Mouse (Mus musculus): Measurements from ENCODE around the gene Sult4a1. TPM values are rescaled to one million over a fixed set of nuclear protein-coding genes. Genes with fewer than 3 reads are reported as not detected.

Sult4a1 gene
- polyA plus RNA-seq, 1 experiment from 2014 or later, result 0.80 TPM

DNA sequence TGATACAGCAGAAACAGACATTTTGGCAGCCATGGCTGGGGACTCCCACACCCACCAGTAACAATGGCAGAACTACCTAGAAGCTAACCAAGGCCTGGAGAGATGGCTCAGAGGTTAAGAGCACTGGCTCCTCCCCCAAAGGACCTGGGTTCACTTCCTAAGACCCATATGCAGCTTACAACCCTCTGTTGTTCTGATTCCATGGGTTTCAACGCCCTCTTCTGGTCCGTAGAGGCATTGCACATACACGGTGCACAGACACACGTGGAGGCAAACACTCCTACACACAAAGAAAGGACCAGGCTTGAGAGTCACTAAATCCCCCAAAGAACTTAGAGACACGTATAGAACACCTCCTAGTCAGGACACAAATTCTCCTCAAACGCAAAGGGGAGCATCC is 60.0 kb downstream of the Sult4a1 start:
- Histone ChIP-seq H3K4me2 (no peak overlapping the region), H3K9me3 (replicated peaks) (peaks cover 6% of the 10 kb centered on the region), H3K4me1 (replicated peaks) (no peaks in the 10 kb centered on the region), H3K9ac (no peak overlapping the region), H3K36me3 (no peaks in the 10 kb centered on the region), H3K27me3 (replicated peaks) (no peaks in the 10 kb centered on the region), H3K4me3 (no peak overlapping the region), H3K27ac (ENCODE audit: poor library complexity, severe bottlenecking) (no peak overlapping the region)
- no peak for ATAC-seq (ENCODE audit: insufficient number of reproducible peaks, low FRiP score)
- 84% methylated on average over 6 of the region's 6 CpGs for WGBS

DNA sequence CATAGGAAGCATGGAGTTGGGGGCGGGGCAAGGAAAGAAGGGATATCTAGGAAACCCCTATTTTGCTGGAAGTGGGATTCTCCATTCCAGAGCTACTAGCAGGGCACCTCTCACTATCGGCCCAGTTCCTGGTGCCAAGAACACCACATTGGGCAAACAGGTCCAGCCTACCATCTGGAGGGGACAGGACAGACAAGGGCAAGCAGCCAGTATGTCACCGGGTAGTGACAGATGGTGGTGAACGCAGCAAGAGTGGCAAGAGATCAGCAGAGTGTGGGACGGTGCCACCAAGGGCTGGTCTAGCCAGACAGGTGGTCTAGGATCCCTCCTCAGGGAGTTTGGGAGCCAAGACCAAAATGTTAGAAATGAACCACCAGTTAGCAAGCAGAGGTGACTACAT is 68.5 kb downstream of the Sult4a1 start:
- no peaks in the 10 kb centered on the region for H3K27me3 ChIP-seq (replicated peaks)
- no peaks in the 10 kb centered on the region for H3K4me1 ChIP-seq (replicated peaks)
- WGBS, result 84% methylated on average over 5 of the region's 5 CpGs
- H3K9ac ChIP-seq, result no peak overlapping the region
- H3K27ac ChIP-seq (ENCODE audit: poor library complexity, severe bottlenecking), result no peak overlapping the region
- H3K36me3 ChIP-seq, result no peaks in the 10 kb centered on the region
- no peak for ATAC-seq (ENCODE audit: insufficient number of reproducible peaks, low FRiP score)
- no peaks in the 10 kb centered on the region; the same call in 1 of the 2 replicates for H3K9me3 ChIP-seq (replicated peaks)
- H3K4me2 ChIP-seq, result no peak overlapping the region
- H3K4me3 ChIP-seq, result no peak overlapping the region

Other genes starting within 250 kb of the Sult4a1 start
- 0.15 TPM in 1 of 2 replicates, not detected in the other for gene Efcab6, start 40.4 kb downstream of the Sult4a1 start, polyA plus RNA-seq (2016; fragmentation: Nextera tagmentation; extraction: Ambion mirVana)
- gene Pnpla5, start 17.4 kb upstream of the Sult4a1 start, polyA plus RNA-seq (2016; fragmentation: Nextera tagmentation; extraction: Ambion mirVana), result not detected in 2 replicates
- gene Pnpla3, start 62.1 kb upstream of the Sult4a1 start, polyA plus RNA-seq (2016; fragmentation: Nextera tagmentation; extraction: Ambion mirVana), result 0.60 and 1.1 TPM in 2 replicates
- gene Samm50, start 86.5 kb upstream of the Sult4a1 start, polyA plus RNA-seq (2016; fragmentation: Nextera tagmentation; extraction: Ambion mirVana), result 122 and 125 TPM in 2 replicates
- 13.5 and 13.8 TPM in 2 replicates for gene Parvb, start 126.3 kb upstream of the Sult4a1 start, polyA plus RNA-seq (2016; fragmentation: Nextera tagmentation; extraction: Ambion mirVana)
- 0.92 and 1.4 TPM in 2 replicates for gene Parvg, start 218.3 kb upstream of the Sult4a1 start, polyA plus RNA-seq (2016; fragmentation: Nextera tagmentation; extraction: Ambion mirVana)

Measured in heart, embryonic 12.5 days (tissue).